Mouse (Mus musculus): Measurements from ENCODE around the gene Fnbp1l.
A peak's percentile ranks its signal among the peaks of the same experiment; 100 is the strongest.

Gene Fnbp1l

DNA sequence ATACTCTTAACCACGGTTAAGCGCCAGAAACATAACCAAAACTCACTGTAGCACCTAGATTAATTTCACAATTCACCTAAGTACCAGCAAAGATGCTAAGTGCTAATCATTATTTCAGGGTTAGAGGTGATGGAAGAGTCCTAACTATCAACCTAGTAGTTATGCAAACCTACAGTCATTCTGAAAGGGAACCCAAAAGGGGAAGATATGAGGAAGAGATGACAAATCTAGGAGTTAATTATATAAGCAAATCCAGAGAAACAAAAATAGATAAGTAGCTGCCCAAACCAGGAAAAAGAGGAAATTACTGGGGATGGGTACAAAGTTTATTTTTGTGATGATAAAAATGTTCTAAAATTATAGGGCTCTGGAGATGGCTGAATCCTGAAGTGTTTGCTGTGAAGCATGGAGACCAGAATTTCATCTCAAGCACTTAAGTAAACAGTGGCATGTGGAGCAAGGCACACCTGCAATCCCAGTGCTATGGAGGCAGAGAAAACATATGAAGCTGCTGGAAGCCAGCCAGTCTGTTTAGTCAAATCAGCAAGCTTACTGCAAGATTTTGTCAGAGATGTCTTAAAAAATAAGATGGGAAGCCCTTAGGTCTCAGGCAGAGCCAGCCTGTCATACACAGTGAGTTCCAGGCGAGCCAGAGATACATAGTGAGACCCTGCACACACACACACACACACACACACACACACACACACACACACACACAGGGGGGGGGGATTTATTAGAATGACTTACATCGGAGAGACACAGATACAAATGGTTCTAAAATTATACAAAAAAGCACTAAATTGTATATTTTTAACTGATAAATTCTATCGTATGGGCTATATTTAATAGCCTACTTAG is 45.9 kb downstream of the Fnbp1l start:
- no peaks in the 10 kb centered on the region for H3K36me3 ChIP-seq (ENCODE audit: control insufficient read depth, insufficient read depth, low read length, poor library complexity, severe bottlenecking)
- no peaks in the 10 kb centered on the region for H3K27me3 ChIP-seq (ENCODE audit: control insufficient read depth, insufficient read depth, low read length, poor library complexity, severe bottlenecking)
- no peak for DNase-seq (ENCODE audit: low read depth, low spot score)

DNA sequence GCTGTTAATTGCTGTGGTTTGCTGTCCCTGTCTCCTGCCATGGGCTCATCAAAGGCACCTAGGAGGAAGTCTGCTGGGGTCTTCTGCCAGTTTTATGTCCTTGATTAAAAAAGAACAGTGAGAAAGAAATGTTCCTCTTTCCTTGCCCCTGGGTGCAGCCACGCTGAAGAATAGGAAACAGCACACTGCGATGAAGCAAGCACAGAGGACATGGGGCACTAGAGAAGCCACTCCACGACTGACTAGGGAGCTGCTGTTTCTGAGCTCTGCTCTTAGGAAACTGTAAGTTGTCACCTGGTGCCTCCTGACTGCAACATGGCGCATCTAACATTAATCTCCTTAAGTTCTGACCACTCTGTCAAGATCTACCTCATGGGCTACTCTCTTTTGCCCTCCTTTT is 53.0 kb downstream of the Fnbp1l start:
- Histone ChIP-seq H3K27me3 (ENCODE audit: control insufficient read depth, insufficient read depth, low read length, poor library complexity, severe bottlenecking) (no peaks in the 10 kb centered on the region), H3K36me3 (ENCODE audit: control insufficient read depth, insufficient read depth, low read length, poor library complexity, severe bottlenecking) (no peaks in the 10 kb centered on the region)
- DNase-seq (ENCODE audit: low read depth, low spot score): no peak

DNA sequence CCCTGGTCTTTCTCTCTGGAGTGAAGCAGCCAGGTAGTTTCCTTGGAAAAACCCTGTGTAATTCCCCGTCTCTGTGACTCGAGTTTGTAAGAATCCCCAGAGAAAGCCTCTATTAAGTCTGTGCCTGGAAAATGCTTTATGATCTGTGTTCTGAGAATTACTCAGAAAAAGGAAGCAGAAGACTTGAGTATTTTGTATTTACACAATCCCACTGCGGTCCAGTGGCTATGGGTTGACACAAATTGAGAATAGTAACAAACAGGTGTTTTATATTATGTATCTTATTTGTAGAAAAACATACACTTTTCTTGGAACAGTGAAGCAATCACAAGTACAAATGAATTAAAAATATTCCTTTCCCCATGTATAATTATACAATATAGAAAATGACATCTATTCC is 53.4 kb downstream of the Fnbp1l start:
- Histone ChIP-seq H3K36me3 (ENCODE audit: control insufficient read depth, insufficient read depth, low read length, poor library complexity, severe bottlenecking) (no peaks in the 10 kb centered on the region), H3K27me3 (ENCODE audit: control insufficient read depth, insufficient read depth, low read length, poor library complexity, severe bottlenecking) (no peaks in the 10 kb centered on the region)
- DNase-seq (ENCODE audit: low read depth, low spot score): no peak

DNA sequence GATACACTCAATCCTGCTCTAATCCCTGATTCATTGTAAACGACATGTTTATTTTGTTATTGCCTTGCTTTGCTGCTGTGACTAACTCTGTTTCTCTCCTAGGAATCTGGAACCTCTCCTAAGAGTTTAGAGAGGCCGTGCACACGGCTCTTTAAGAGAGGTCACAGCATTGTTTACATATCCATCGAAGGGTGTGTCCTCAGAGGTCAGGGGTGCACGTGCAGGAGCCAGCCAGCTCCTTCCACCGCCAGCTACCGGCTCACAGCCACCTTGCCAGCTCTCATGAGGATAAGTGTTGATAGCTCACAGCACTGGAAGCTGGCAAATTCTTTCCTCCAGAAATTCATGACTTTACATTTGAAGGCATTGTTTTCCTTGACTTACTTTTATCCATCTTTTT is 54.2 kb downstream of the Fnbp1l start:
- DNase-seq (ENCODE audit: low read depth, low spot score): no peak
- Histone ChIP-seq H3K36me3 (ENCODE audit: control insufficient read depth, insufficient read depth, low read length, poor library complexity, severe bottlenecking) (no peaks in the 10 kb centered on the region), H3K27me3 (ENCODE audit: control insufficient read depth, insufficient read depth, low read length, poor library complexity, severe bottlenecking) (no peaks in the 10 kb centered on the region)

DNA sequence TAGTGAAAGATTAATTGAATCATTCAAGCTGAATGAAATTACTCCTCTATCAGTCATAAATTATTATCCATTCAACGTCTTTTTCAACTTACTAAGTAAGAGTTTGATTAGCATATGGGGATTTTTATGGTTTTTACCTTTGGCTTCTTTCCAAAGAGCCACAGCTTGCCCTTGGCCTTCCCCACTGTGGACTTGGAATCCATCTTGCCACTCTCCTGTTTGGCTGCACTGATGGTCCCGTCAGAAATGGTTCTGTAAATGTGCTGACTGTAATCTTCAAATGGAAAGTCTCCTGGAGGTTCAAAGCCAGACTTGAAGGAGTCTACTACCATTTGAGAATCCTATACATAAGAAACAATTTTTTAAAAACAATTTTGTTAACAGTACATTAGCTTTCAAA is 61.7 kb downstream of the Fnbp1l start:
- Histone ChIP-seq H3K27me3 (ENCODE audit: control insufficient read depth, insufficient read depth, low read length, poor library complexity, severe bottlenecking) (no peaks in the 10 kb centered on the region), H3K36me3 (ENCODE audit: control insufficient read depth, insufficient read depth, low read length, poor library complexity, severe bottlenecking) (no peaks in the 10 kb centered on the region)
- no peak for DNase-seq (ENCODE audit: low read depth, low spot score)

DNA sequence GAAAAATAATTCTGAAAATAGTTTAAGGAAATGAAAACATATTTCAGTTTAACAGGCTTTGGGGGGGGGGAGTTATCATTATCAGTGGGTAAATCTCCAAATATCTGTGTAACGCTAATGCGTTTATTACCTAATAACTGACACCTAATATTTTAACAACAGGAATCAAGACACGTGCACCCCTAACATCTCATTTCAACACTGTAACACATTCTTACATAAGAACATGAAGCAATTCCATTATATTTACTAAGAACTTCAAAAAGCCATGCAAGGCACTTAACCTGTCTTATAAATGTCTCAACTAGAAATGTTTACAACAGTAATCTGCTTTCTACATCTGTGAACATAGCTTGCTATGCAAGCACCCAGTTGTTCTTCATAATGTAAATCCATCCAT is 68.3 kb downstream of the Fnbp1l start:
- H3K27me3 ChIP-seq (ENCODE audit: control insufficient read depth, insufficient read depth, low read length, poor library complexity, severe bottlenecking): no peaks in the 10 kb centered on the region
- no peaks in the 10 kb centered on the region for H3K36me3 ChIP-seq (ENCODE audit: control insufficient read depth, insufficient read depth, low read length, poor library complexity, severe bottlenecking)
- DNase-seq (ENCODE audit: low read depth, low spot score): no peak

DNA sequence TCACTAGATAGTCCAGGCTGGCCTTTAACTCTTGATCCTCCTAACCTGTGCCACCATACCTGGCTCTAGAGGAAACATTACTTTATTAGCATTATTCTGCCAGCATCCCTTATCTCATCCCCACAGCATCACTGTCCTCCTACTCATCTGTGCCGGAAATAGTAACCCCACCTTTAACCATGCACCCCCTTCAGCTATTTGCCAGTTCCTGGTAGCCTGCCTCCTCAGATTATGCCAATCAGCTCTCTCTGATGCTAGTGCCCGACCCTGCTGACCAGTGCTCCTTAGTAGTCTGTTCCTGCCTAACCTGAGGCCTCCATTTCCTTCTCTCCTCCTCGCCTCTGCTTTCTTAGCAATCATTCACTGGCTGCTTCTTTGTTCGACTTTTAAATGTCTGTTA is 72.0 kb downstream of the Fnbp1l start:
- no peak for DNase-seq (ENCODE audit: low read depth, low spot score)
- Histone ChIP-seq H3K36me3 (ENCODE audit: control insufficient read depth, insufficient read depth, low read length, poor library complexity, severe bottlenecking) (no peaks in the 10 kb centered on the region), H3K27me3 (ENCODE audit: control insufficient read depth, insufficient read depth, low read length, poor library complexity, severe bottlenecking) (no peaks in the 10 kb centered on the region)

DNA sequence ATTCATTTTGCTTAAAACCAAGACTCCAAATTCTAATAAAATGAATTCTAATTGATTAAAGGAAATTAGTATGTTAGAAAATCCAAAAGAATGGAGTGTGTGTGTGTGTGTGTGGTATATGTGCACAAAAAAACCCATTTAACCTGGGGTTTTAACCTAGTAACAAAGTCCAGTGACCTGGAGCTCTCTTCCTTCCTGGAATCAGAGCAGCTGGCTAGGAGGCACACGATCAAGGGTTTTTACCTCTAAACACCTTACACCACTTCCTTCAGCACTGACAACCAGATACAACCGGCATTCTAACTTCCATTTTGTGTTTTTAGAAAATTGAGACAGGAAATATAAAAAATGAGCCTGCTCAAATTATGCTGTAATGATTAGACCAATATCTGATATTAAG is 74.2 kb downstream of the Fnbp1l start:
- Histone ChIP-seq H3K36me3 (ENCODE audit: control insufficient read depth, insufficient read depth, low read length, poor library complexity, severe bottlenecking) (no peaks in the 10 kb centered on the region), H3K27me3 (ENCODE audit: control insufficient read depth, insufficient read depth, low read length, poor library complexity, severe bottlenecking) (no peaks in the 10 kb centered on the region)
- no peak for DNase-seq (ENCODE audit: low read depth, low spot score)

DNA sequence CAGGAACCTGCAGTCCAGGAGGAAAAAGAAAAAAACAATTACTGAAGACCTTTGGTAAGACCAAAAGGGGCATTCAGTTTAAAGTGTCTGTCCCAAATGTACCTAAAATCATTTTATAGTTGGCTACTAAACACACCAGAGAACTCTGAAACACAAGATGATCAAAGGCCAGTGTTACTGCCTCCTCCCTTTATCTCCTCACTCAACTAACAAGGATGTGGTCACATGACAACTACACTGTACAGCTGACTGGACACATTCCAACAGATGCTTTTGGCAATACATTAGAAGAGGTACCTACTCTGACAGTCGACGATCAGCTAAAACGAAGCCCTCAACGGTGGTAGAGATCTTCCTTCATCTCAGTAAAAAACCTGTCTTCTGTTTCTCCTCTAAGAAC is 78.6 kb downstream of the Fnbp1l start:
- no peak for DNase-seq (ENCODE audit: low read depth, low spot score)
- Histone ChIP-seq H3K27me3 (ENCODE audit: control insufficient read depth, insufficient read depth, low read length, poor library complexity, severe bottlenecking) (no peaks in the 10 kb centered on the region), H3K36me3 (ENCODE audit: control insufficient read depth, insufficient read depth, low read length, poor library complexity, severe bottlenecking) (no peaks in the 10 kb centered on the region)

DNA sequence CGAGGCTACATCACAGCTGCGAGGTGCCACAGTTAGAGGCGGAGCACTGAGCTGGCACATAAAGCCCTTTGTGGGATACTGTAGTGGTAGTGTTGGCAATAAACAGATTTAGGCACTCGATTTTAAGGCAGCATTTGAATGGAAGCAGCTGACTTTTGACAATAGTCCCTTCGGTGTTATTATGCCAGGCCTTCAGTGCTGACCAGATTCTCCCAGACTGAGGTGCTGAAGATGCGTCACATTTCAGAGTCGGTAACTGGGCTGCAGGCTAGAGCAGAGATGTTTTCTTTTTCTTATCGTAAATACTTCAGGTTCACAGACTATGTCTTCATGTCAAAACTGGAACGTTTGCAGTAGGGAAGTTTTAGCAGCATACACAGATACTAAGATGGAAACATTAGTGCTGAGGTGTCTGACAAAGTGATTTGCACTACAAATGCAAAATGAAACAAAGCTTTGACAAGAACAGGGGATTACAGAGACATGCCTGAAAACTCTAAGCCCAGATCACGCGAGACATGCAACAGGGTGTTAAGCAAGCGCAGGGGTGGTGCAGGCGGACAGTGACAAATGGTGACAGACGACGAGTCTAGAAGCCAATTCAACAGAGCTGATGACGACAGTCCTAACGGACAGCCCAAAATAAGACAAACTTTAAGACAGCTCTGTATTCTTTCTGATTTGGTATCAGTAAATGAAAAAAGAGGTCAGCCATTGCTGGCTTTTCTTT is 79.4 kb downstream of the Fnbp1l start:
- Histone ChIP-seq H3K27me3 (ENCODE audit: control insufficient read depth, insufficient read depth, low read length, poor library complexity, severe bottlenecking) (no peaks in the 10 kb centered on the region), H3K36me3 (ENCODE audit: control insufficient read depth, insufficient read depth, low read length, poor library complexity, severe bottlenecking) (no peaks in the 10 kb centered on the region)
- no peak for DNase-seq (ENCODE audit: low read depth, low spot score)

DNA sequence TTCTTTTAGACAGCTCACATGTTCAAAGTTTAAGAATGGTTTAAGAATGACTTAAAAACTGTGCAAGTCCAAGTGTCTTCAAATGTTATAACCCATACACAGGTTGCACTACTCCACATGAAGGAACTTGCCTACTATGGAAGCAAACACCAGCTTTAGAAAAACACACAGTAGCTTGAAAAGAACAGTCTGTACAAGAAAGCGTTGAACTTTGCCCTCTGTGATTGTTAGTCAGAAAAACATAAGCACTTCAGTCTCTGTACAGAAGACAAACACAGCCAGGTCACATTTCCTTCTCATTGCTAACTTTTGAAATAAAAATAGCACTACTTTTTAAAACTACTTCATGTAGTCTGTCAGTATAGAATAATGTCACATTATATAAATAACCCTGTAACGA is 80.7 kb downstream of the Fnbp1l start:
- no peak for DNase-seq (ENCODE audit: low read depth, low spot score)
- Histone ChIP-seq H3K27me3 (ENCODE audit: control insufficient read depth, insufficient read depth, low read length, poor library complexity, severe bottlenecking) (no peaks in the 10 kb centered on the region), H3K36me3 (ENCODE audit: control insufficient read depth, insufficient read depth, low read length, poor library complexity, severe bottlenecking) (no peaks in the 10 kb centered on the region)

DNA sequence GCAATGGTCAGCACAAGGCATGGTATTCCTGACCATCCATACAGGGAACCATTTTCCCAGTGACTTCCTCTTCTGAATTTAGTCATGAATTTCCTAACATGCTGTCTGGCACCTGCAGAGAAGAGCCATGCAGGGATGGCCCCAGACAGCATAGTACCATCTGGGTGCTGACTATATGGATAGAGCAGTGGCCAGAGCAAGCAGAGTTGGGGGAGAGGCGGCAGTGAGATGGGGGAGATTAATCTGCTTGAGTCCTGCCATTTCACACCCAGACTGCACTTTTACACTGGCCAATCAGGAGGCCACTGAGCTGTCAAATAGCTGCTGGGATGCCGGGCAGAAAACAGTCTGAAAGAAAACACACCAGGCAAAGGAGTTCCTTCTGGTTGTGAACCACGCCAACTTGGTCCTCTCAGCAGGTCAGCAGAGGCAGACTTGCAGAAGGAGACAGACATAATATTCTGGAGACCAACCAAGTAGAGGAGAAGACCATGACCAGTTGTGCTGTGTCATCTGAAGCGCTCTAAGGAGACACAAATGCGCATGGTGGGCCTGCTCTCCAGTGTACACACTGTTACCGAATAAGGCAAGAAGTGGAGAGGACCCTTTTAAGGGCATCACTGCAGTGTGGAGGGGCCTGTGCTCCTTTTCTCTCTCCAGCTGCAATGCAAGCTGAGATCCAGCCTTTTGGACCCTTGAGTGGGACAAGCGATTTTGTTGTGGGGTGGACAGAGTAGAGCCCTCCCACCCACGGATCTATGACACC is 83.4 kb downstream of the Fnbp1l start:
- Histone ChIP-seq H3K36me3 (ENCODE audit: control insufficient read depth, insufficient read depth, low read length, poor library complexity, severe bottlenecking) (peaks cover 4% of the 10 kb centered on the region; the same call in 1 of the 2 replicates), H3K27me3 (ENCODE audit: control insufficient read depth, insufficient read depth, low read length, poor library complexity, severe bottlenecking) (no peaks in the 10 kb centered on the region)
- no peak for DNase-seq (ENCODE audit: low read depth, low spot score)

DNA sequence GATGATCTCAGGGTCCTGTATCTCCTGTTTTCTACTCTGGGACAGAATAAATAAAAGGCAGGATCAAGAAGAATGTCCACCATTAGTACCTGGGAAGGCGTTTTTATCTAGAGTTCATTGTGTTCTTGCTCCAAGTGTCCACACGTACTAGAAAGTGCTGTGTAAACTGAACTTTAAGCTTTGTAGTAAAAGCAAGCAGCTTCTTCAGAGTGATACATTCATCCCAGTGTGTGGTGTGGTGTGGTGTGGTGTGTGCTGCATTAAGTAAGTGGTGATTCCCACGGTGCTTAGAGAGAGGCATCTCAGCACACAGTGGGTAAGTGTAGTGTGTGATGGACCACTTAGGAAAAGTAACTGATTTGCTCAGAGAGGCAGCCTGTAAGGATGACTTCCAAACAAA is 91.0 kb downstream of the Fnbp1l start:
- H3K36me3 ChIP-seq (ENCODE audit: control insufficient read depth, insufficient read depth, low read length, poor library complexity, severe bottlenecking): peaks cover 14% of the 10 kb centered on the region
- H3K27me3 ChIP-seq (ENCODE audit: control insufficient read depth, insufficient read depth, low read length, poor library complexity, severe bottlenecking): no peaks in the 10 kb centered on the region
- no peak for DNase-seq (ENCODE audit: low read depth, low spot score)

DNA sequence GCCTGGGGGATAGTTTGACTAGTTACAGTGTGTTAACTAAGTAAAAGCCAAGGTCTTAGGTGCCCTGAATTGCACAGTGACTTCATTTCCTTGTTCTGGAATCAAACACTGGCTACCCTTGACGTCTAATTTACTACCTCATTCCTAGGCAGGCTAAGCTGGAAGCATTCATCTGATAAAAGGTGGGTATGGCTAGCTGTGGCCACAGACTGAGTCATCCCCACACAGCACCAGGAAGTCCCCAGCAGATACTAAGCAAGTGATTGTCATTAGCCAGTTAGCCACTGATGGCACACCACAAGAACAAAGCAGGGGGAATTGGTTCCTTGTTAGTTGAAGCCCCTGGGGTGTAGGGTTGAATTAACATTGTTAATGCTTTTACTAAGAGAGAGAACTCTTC is 98.2 kb downstream of the Fnbp1l start:
- Histone ChIP-seq H3K27me3 (ENCODE audit: control insufficient read depth, insufficient read depth, low read length, poor library complexity, severe bottlenecking) (no peaks in the 10 kb centered on the region), H3K36me3 (ENCODE audit: control insufficient read depth, insufficient read depth, low read length, poor library complexity, severe bottlenecking) (peaks cover 18% of the 10 kb centered on the region)
- no peak for DNase-seq (ENCODE audit: low read depth, low spot score)

DNA sequence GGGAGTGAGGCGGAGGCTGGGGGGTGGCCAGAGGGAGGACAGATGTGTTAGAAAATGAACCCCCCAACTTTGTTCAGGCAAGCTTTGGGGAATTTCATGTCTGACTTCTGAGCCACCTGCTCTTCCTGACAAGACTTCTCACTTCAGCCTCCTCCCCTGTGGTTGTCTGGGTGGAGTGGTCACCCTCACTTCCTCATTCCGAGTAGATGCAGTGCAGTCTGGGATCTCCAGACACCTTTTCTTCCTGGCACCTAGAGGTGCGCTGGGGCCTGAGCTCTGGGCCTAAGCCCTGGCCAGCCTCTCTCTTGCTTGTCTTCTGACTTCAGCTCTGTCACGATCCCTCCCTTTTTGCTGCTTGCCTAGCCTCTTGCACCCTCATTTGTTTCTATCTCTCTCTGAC is 98.6 kb downstream of the Fnbp1l start:
- Histone ChIP-seq H3K27me3 (ENCODE audit: control insufficient read depth, insufficient read depth, low read length, poor library complexity, severe bottlenecking) (no peaks in the 10 kb centered on the region), H3K36me3 (ENCODE audit: control insufficient read depth, insufficient read depth, low read length, poor library complexity, severe bottlenecking) (peaks cover 20% of the 10 kb centered on the region)
- DNase-seq (ENCODE audit: low read depth, low spot score): peak; percentile 43

All from splenic B cell, adult 2 months (primary cell).